12 mouse cellular contexts compared by ENCODE assay signal in genomic region chr4:129516925-129517324, GRCm38 (mm10). TPM values are rescaled to one million over a fixed set of nuclear protein-coding genes. Genes with fewer than 3 reads are reported as not detected.
DNase-seq lines count a peak whose midpoint lies in the region; ATAC-seq lines count a peak whose summit lies in the region.
"Had no signal": no experiment of that assay in that cellular context is flagged by ENCODE, and none has a peak within 500 bp of the region (broad histone marks: within the 10 kb centered on the region; RNA-seq: fewer than 3 reads in every experiment).

No protein-coding gene starts in this region.

- no peaks in the 10 kb centered on the region for H3K9me3 ChIP-seq in liver, embryonic 12.5 days (replicated peaks)
- no peaks in the 10 kb centered on the region for H3K9me3 ChIP-seq in liver, embryonic 11.5 days (ENCODE audit: control insufficient read depth, low read length)
- H3K9me3 ChIP-seq in embryonic facial prominence, embryonic 14.5 days (ENCODE audit: control insufficient read depth, low read length): no peaks in the 10 kb centered on the region
- H3K9me3 ChIP-seq in kidney, embryonic 15.5 days (replicated peaks): no peaks in the 10 kb centered on the region

- no peak overlapping the region for H3K4me2 ChIP-seq in liver, embryonic 12.5 days
- no peak overlapping the region for H3K4me2 ChIP-seq in liver, embryonic 11.5 days
- H3K4me2 ChIP-seq in embryonic facial prominence, embryonic 14.5 days (ENCODE audit: low read depth, low read length): no peak overlapping the region
- peak overlapping the region; percentile 84; the same call in 1 of the 2 replicates for H3K4me2 ChIP-seq in kidney, embryonic 15.5 days

- no peak overlapping the region for H3K9ac ChIP-seq in liver, embryonic 12.5 days
- no peak overlapping the region for H3K9ac ChIP-seq in liver, embryonic 11.5 days (ENCODE audit: low read depth, low read length)
- H3K9ac ChIP-seq in embryonic facial prominence, embryonic 14.5 days (ENCODE audit: low read depth, low read length): no peak overlapping the region
- H3K9ac ChIP-seq in kidney, embryonic 15.5 days: no peak overlapping the region

- no peak overlapping the region for H3K4me3 ChIP-seq in liver, embryonic 12.5 days
- H3K4me3 ChIP-seq in liver, embryonic 11.5 days (ENCODE audit: low read depth, low read length): no peak overlapping the region
- H3K4me3 ChIP-seq in embryonic facial prominence, embryonic 14.5 days (ENCODE audit: low read depth, low read length): no peak overlapping the region
- H3K4me3 ChIP-seq in kidney, embryonic 15.5 days (replicated peaks): no peak overlapping the region
- H3K4me3 ChIP-seq: gastrocnemius, adult 2 months had no signal

- DNase-seq in liver, embryonic 11.5 days (ENCODE audit: low spot score): no peak
- DNase-seq in embryonic facial prominence, embryonic 14.5 days (ENCODE audit: low spot score): peak; percentile 87
- DNase-seq in lung, postnatal 36 days: peak; percentile 67
- no peak for DNase-seq in cerebellum, postnatal 36 days
- no peak for DNase-seq in thymus, adult 18-20 months
- no peak for DNase-seq in gastrocnemius, postnatal 36 days
- DNase-seq: adrenal gland, postnatal 14 days; cerebellum, adult 9-11 months; gastrocnemius, adult 2 months had no signal

- peaks cover 71% of the 10 kb centered on the region for H3K36me3 ChIP-seq in liver, embryonic 12.5 days
- peaks cover 33% of the 10 kb centered on the region for H3K36me3 ChIP-seq in liver, embryonic 11.5 days (ENCODE audit: control insufficient read depth, insufficient read depth, low read length)
- H3K36me3 ChIP-seq in embryonic facial prominence, embryonic 14.5 days (ENCODE audit: control insufficient read depth, insufficient read depth, low read length): peaks cover 69% of the 10 kb centered on the region
- peaks cover 68% of the 10 kb centered on the region for H3K36me3 ChIP-seq in kidney, embryonic 15.5 days

- H3K27me3 ChIP-seq in liver, embryonic 12.5 days (replicated peaks): peaks cover 24% of the 10 kb centered on the region
- H3K27me3 ChIP-seq in liver, embryonic 11.5 days (replicated peaks; ENCODE audit: control insufficient read depth, insufficient read depth, low read length): peaks cover 3% of the 10 kb centered on the region; the same call in 1 of the 2 replicates
- H3K27me3 ChIP-seq in embryonic facial prominence, embryonic 14.5 days (replicated peaks; ENCODE audit: control insufficient read depth, insufficient read depth, low read length): no peaks in the 10 kb centered on the region
- H3K27me3 ChIP-seq in kidney, embryonic 15.5 days: no peaks in the 10 kb centered on the region

- 0 out of 2 replicates have a peak overlapping the region, but pooled peaks have one; percentile 6 for H3K27ac ChIP-seq in liver, embryonic 12.5 days
- no peak overlapping the region for H3K27ac ChIP-seq in liver, embryonic 11.5 days (ENCODE audit: low read depth, low read length)
- H3K27ac ChIP-seq in embryonic facial prominence, embryonic 14.5 days (replicated peaks; ENCODE audit: low read depth, low read length): peak overlapping the region; percentile 59
- H3K27ac ChIP-seq in kidney, embryonic 15.5 days: peak overlapping the region; percentile 87
- H3K27ac ChIP-seq: gastrocnemius, adult 2 months had no signal

- peaks cover 30% of the 10 kb centered on the region for H3K4me1 ChIP-seq in liver, embryonic 12.5 days
- peaks cover 9% of the 10 kb centered on the region for H3K4me1 ChIP-seq in liver, embryonic 11.5 days (replicated peaks; ENCODE audit: control insufficient read depth, insufficient read depth, low read length)
- peaks cover 5% of the 10 kb centered on the region for H3K4me1 ChIP-seq in embryonic facial prominence, embryonic 14.5 days (ENCODE audit: control insufficient read depth, insufficient read depth, low read length)
- peaks cover 35% of the 10 kb centered on the region for H3K4me1 ChIP-seq in kidney, embryonic 15.5 days

- intact Hi-C loops in gastrocnemius, postnatal 36 days (cut with DNase I): no loop called here

- 41% methylated on average over 2 of the region's 2 CpGs for WGBS in liver, embryonic 12.5 days (ENCODE audit: insufficient replicate concordance)
- WGBS in liver, embryonic 11.5 days: 62% methylated on average over 2 of the region's 2 CpGs
- 32% methylated on average over 2 of the region's 2 CpGs for WGBS in embryonic facial prominence, embryonic 14.5 days
- 49% methylated on average over 2 of the region's 2 CpGs for WGBS in kidney, embryonic 15.5 days

- ATAC-seq in liver, embryonic 12.5 days: no peak
- no peak for ATAC-seq in liver, embryonic 11.5 days (replicated peaks; ENCODE audit: low FRiP score)
- ATAC-seq in embryonic facial prominence, embryonic 14.5 days (ENCODE audit: low read depth): no peak; the same call in 1 of the 2 replicates
- no peak for ATAC-seq in kidney, embryonic 15.5 days (replicated peaks; ENCODE audit: low FRiP score)

RNA-seq across cellular contexts. Expression of gene Marcksl1, which starts 3.5 kb away (rescaled TPM):
- 192 and 195 TPM in 2 replicates for polyA plus RNA-seq in liver, embryonic 12.5 days (2016; fragmentation: Nextera tagmentation; extraction: Ambion mirVana)
- 388 and 395 TPM in 2 replicates for polyA plus RNA-seq in liver, embryonic 11.5 days (2014; fragmentation: Nextera tagmentation; extraction: Ambion mirVana)
- polyA plus RNA-seq in embryonic facial prominence, embryonic 14.5 days (2014; fragmentation: Nextera tagmentation; extraction: Ambion mirVana): 488 and 603 TPM in 2 replicates
- 881 and 886 TPM in 2 replicates for polyA plus RNA-seq in kidney, embryonic 15.5 days (2015; fragmentation: Nextera tagmentation; extraction: Ambion mirVana)
- total RNA-seq in gastrocnemius, postnatal 36 days (2021): 1 to 10 TPM; 1.0 to 1.9 TPM

RNA-seq across cellular contexts. Expression of gene Hdac1, which starts 25.6 kb away (rescaled TPM):
- polyA plus RNA-seq in liver, embryonic 12.5 days (2016; fragmentation: Nextera tagmentation; extraction: Ambion mirVana): 140 and 145 TPM in 2 replicates
- 215 and 223 TPM in 2 replicates for polyA plus RNA-seq in liver, embryonic 11.5 days (2014; fragmentation: Nextera tagmentation; extraction: Ambion mirVana)
- 179 and 200 TPM in 2 replicates for polyA plus RNA-seq in embryonic facial prominence, embryonic 14.5 days (2014; fragmentation: Nextera tagmentation; extraction: Ambion mirVana)
- polyA plus RNA-seq in kidney, embryonic 15.5 days (2015; fragmentation: Nextera tagmentation; extraction: Ambion mirVana): 264 and 274 TPM in 2 replicates
- total RNA-seq in gastrocnemius, postnatal 36 days (2021): 1 to 10 TPM; 9.0 to 9.9 TPM

RNA-seq across cellular contexts. Expression of gene Fam229a, which starts 25.9 kb away (rescaled TPM):
- not detected in 2 replicates for polyA plus RNA-seq in liver, embryonic 12.5 days (2016; fragmentation: Nextera tagmentation; extraction: Ambion mirVana)
- polyA plus RNA-seq in liver, embryonic 11.5 days (2014; fragmentation: Nextera tagmentation; extraction: Ambion mirVana): not detected in 2 replicates
- polyA plus RNA-seq in embryonic facial prominence, embryonic 14.5 days (2014; fragmentation: Nextera tagmentation; extraction: Ambion mirVana): not detected in 2 replicates
- not detected in 2 replicates for polyA plus RNA-seq in kidney, embryonic 15.5 days (2015; fragmentation: Nextera tagmentation; extraction: Ambion mirVana)
- total RNA-seq in gastrocnemius, postnatal 36 days (2021): not detected
- total RNA-seq: adrenal gland, postnatal 14 days; gastrocnemius, adult 2 months; megakaryocyte progenitor cell, adult 5-6 weeks had no signal

RNA-seq across cellular contexts. Expression of gene Tssk3, which starts 26.1 kb away (rescaled TPM):
- polyA plus RNA-seq in liver, embryonic 12.5 days (2016; fragmentation: Nextera tagmentation; extraction: Ambion mirVana): not detected in 2 replicates
- not detected in 2 replicates for polyA plus RNA-seq in liver, embryonic 11.5 days (2014; fragmentation: Nextera tagmentation; extraction: Ambion mirVana)
- not detected in 2 replicates for polyA plus RNA-seq in embryonic facial prominence, embryonic 14.5 days (2014; fragmentation: Nextera tagmentation; extraction: Ambion mirVana)
- polyA plus RNA-seq in kidney, embryonic 15.5 days (2015; fragmentation: Nextera tagmentation; extraction: Ambion mirVana): not detected in 2 replicates
- not detected for total RNA-seq in gastrocnemius, postnatal 36 days (2021)
- total RNA-seq: adrenal gland, postnatal 14 days; gastrocnemius, adult 2 months; megakaryocyte progenitor cell, adult 5-6 weeks had no signal

RNA-seq across cellular contexts. Expression of gene Bsdc1, which starts 55.5 kb away (rescaled TPM):
- 36.7 and 37.4 TPM in 2 replicates for polyA plus RNA-seq in liver, embryonic 12.5 days (2016; fragmentation: Nextera tagmentation; extraction: Ambion mirVana)
- polyA plus RNA-seq in liver, embryonic 11.5 days (2014; fragmentation: Nextera tagmentation; extraction: Ambion mirVana): 21.6 and 22.5 TPM in 2 replicates
- 27.7 and 29.0 TPM in 2 replicates for polyA plus RNA-seq in embryonic facial prominence, embryonic 14.5 days (2014; fragmentation: Nextera tagmentation; extraction: Ambion mirVana)
- polyA plus RNA-seq in kidney, embryonic 15.5 days (2015; fragmentation: Nextera tagmentation; extraction: Ambion mirVana): 26.4 and 28.8 TPM in 2 replicates
- total RNA-seq in gastrocnemius, postnatal 36 days (2021): 10 to 100 TPM; 28.7 to 35.8 TPM

Comparison
In these comparisons a context has a peak if more than half of its experiments do, and no peak if none do; other contexts are left out.
1. DNase-seq: peak in embryonic facial prominence, embryonic 14.5 days (single experiment) and lung, postnatal 36 days (single experiment); none in liver, embryonic 11.5 days (single experiment), cerebellum, postnatal 36 days (0 of 2), thymus, adult 18-20 months (0 of 2) and gastrocnemius, postnatal 36 days (0 of 2).